Mouse (Mus musculus) kidney, embryonic 16.5 days (tissue): ENCODE results near the gene Cd300ld4. TPM values are rescaled to one million over a fixed set of nuclear protein-coding genes. Genes with fewer than 3 reads are reported as not detected.
"Not testable (repeated sequence)": the region's sequence is repeated elsewhere in the genome, so short reads cannot be mapped to it uniquely, and the experiment has no call there.

Experiments used
- ATAC-seq: fragments of 200-750 bp; cut with Nextera tagmentation; 2 replicates; pipeline ENCODE4 v1.8.0; 2017; ENCODE audit warnings: moderate TSS enrichment; ENCODE audit not compliant: low FRiP score, low TSS enrichment
- H3K27ac ChIP-seq: fragments of 300-500 bp; sonication (generic); 2 replicates; pipeline ENCODE4 v1.5.1; 2014; ENCODE audit warnings: low read length
- H3K27me3 ChIP-seq: fragments of 300-500 bp; sonication (generic); 2 replicates; pipeline ENCODE4 v1.6.1; 2014; ENCODE audit warnings: low read length, control low read depth, mixed read lengths; ENCODE audit not compliant: insufficient read depth
- H3K36me3 ChIP-seq: fragments of 300-500 bp; sonication (generic); 2 replicates; pipeline ENCODE4 v1.6.1; 2014; ENCODE audit warnings: low read length, control low read depth, mixed read lengths; ENCODE audit not compliant: insufficient read depth
- H3K4me1 ChIP-seq: fragments of 300-500 bp; sonication (generic); 2 replicates; pipeline ENCODE4 v1.6.1; 2014; ENCODE audit warnings: low read length, control low read depth, mixed read lengths; ENCODE audit not compliant: insufficient read depth
- H3K4me2 ChIP-seq: fragments of 300-500 bp; sonication (generic); replicated peaks from 2 replicates; pipeline ENCODE4 v1.6.1; 2014; ENCODE audit warnings: low read depth, low read length
- H3K4me3 ChIP-seq: fragments of 300-500 bp; sonication (generic); 2 replicates; pipeline ENCODE4 v1.5.1; 2014; ENCODE audit warnings: mild to moderate bottlenecking, low read length
- H3K9ac ChIP-seq: fragments of 300-500 bp; sonication (generic); replicated peaks from 2 replicates; pipeline ENCODE4 v1.6.1; 2014; ENCODE audit warnings: low read length
- H3K9me3 ChIP-seq: fragments of 300-500 bp; sonication (generic); 2 replicates; pipeline ENCODE4 v1.6.1; 2016; ENCODE audit warnings: low read length, control low read depth
- WGBS: fragments of 180-500 bp; shearing (Covaris S2); extraction: QIAGEN DNeasy Blood & Tissue Kit; methylation state at CpG from one replicate; pipeline ENCODE4 v1.1.7; 2014; 5-methylcytosine and 5-hydroxymethylcytosine counted together
- polyA plus RNA-seq: library from polyadenylated mRNA; unstranded; fragments of >200 nt; fragmentation: Nextera tagmentation; extraction: Ambion mirVana; gene quantifications from 2 replicates; pipeline ENCODE4 v1.2.1, GENCODE M21; 2015

The Cd300ld4 gene
- polyA plus RNA-seq = not detected in 2 replicates

- ATAC-seq, H3K4me2 ChIP-seq, H3K27me3 ChIP-seq, H3K9me3 ChIP-seq, H3K4me1 ChIP-seq, H3K4me3 ChIP-seq, H3K27ac ChIP-seq, H3K36me3 ChIP-seq, H3K9ac ChIP-seq: not testable (repeated sequence)
- no CpG with 5 or more reads among the region's 6 CpGs for WGBS
Measured at GRCm38 (mm10) chr11:115026912-115027311, at the start of gene Cd300ld4. TSS of gene Cd300ld4 (minus strand) at chr11:115027012.

- Histone ChIP-seq H3K4me1 (peaks cover 12% of the 10 kb centered on the region), H3K4me3 (no peak overlapping the region), H3K4me2 (no peak overlapping the region), H3K36me3 (no peaks in the 10 kb centered on the region), H3K27me3 (no peaks in the 10 kb centered on the region), H3K9me3 (no peaks in the 10 kb centered on the region), H3K9ac (no peak overlapping the region), H3K27ac (no peak overlapping the region)
- ATAC-seq = no peak
- 49% methylated on average over 5 of the region's 5 CpGs for WGBS
Measured at GRCm38 (mm10) chr11:115075859-115076258, 49.0 kb upstream of the Cd300ld4 start.

GRCm38 (mm10) chr11:115075407-115075806 is 48.6 kb upstream of the Cd300ld4 start:
- Histone ChIP-seq H3K4me3 (no peak overlapping the region), H3K4me1 (peaks cover 12% of the 10 kb centered on the region), H3K36me3 (no peaks in the 10 kb centered on the region), H3K27ac (no peak overlapping the region), H3K9ac (no peak overlapping the region), H3K4me2 (no peak overlapping the region), H3K9me3 (no peaks in the 10 kb centered on the region), H3K27me3 (no peaks in the 10 kb centered on the region)
- WGBS = 72% methylated on average over 7 of the region's 7 CpGs
- no peak for ATAC-seq

GRCm38 (mm10) chr11:115073002-115073401 is 46.2 kb upstream of the Cd300ld4 start:
- 72% methylated on average over 5 of the region's 5 CpGs for WGBS
- H3K27ac ChIP-seq = no peak overlapping the region

GRCm38 (mm10) chr11:115071631-115072294 is 45.0 kb upstream of the Cd300ld4 start:
- Histone ChIP-seq H3K9ac (no peak overlapping the region), H3K4me1 (peaks cover 12% of the 10 kb centered on the region), H3K9me3 (no peaks in the 10 kb centered on the region), H3K4me3 (peak overlapping the region; percentile 11; the same call in 1 of the 2 replicates), H3K36me3 (no peaks in the 10 kb centered on the region), H3K27ac (peak overlapping the region; percentile 67), H3K4me2 (peak overlapping the region; percentile 42), H3K27me3 (no peaks in the 10 kb centered on the region)
- peak; percentile 84 for ATAC-seq
- WGBS = 8% methylated on average over 13 of the region's 14 CpGs

More at GRCm38 (mm10) chr11:115073002-115073401, 46.2 kb upstream of the Cd300ld4 start:
- Histone ChIP-seq H3K9ac (no peak overlapping the region), H3K4me2 (no peak overlapping the region), H3K9me3 (no peaks in the 10 kb centered on the region), H3K36me3 (no peaks in the 10 kb centered on the region), H3K27me3 (no peaks in the 10 kb centered on the region), H3K4me3 (no peak overlapping the region), H3K4me1 (peaks cover 12% of the 10 kb centered on the region)
- ATAC-seq = no peak

- 9% methylated on average over 9 of the region's 9 CpGs for WGBS
- H3K27ac ChIP-seq = peak overlapping the region; percentile 67
- no peak overlapping the region for H3K9ac ChIP-seq
- H3K4me1 ChIP-seq = peaks cover 12% of the 10 kb centered on the region
- peak overlapping the region; percentile 11; the same call in 1 of the 2 replicates for H3K4me3 ChIP-seq
- ATAC-seq = no peak
- no peaks in the 10 kb centered on the region for H3K9me3 ChIP-seq
- H3K27me3 ChIP-seq = no peaks in the 10 kb centered on the region
- H3K36me3 ChIP-seq = no peaks in the 10 kb centered on the region
- H3K4me2 ChIP-seq = peak overlapping the region; percentile 42
Measured at GRCm38 (mm10) chr11:115071015-115071551, 44.3 kb upstream of the Cd300ld4 start.

- Histone ChIP-seq H3K36me3 (no peaks in the 10 kb centered on the region), H3K4me1 (peaks cover 7% of the 10 kb centered on the region), H3K4me3 (no peak overlapping the region), H3K9me3 (no peaks in the 10 kb centered on the region), H3K9ac (no peak overlapping the region), H3K27ac (no peak overlapping the region), H3K27me3 (no peaks in the 10 kb centered on the region), H3K4me2 (no peak overlapping the region)
- no peak for ATAC-seq
- 69% methylated on average over 6 of the region's 6 CpGs for WGBS
Measured at GRCm38 (mm10) chr11:115066768-115067167, 40.0 kb upstream of the Cd300ld4 start.

GRCm38 (mm10) chr11:115062077-115062476 is 35.3 kb upstream of the Cd300ld4 start, which contains the start of gene Cd300e:
TSS of gene Cd300e (minus strand) at chr11:115062177.
- no peak within 1 kb of the TSS for H3K4me3 ChIP-seq
- H3K27ac ChIP-seq = no peak within 1 kb of the TSS
- no peak within 1 kb of the TSS for H3K4me2 ChIP-seq
- H3K36me3 ChIP-seq = no peaks in the 10 kb centered on the region
- no peaks in the 10 kb centered on the region for H3K27me3 ChIP-seq
- ATAC-seq = no peak
- 22% methylated on average over 5 of the region's 5 CpGs for WGBS
- H3K4me1 ChIP-seq = no peaks in the 10 kb centered on the region
- no peaks in the 10 kb centered on the region for H3K9me3 ChIP-seq
- no peak within 1 kb of the TSS for H3K9ac ChIP-seq

- H3K4me2 ChIP-seq = no peak overlapping the region
- no peak overlapping the region for H3K4me3 ChIP-seq
- ATAC-seq = no peak
- no peak overlapping the region for H3K27ac ChIP-seq
- WGBS = 69% methylated on average over 2 of the region's 2 CpGs
- no peaks in the 10 kb centered on the region; the same call in 1 of the 2 replicates for H3K27me3 ChIP-seq
- H3K9ac ChIP-seq = no peak overlapping the region
- no peaks in the 10 kb centered on the region for H3K4me1 ChIP-seq
- H3K9me3 ChIP-seq = no peaks in the 10 kb centered on the region
- no peaks in the 10 kb centered on the region for H3K36me3 ChIP-seq
Measured at GRCm38 (mm10) chr11:115059797-115060196, 33.0 kb upstream of the Cd300ld4 start.

- Histone ChIP-seq H3K9me3 (no peaks in the 10 kb centered on the region), H3K4me2 (no peak overlapping the region), H3K4me3 (no peak overlapping the region), H3K27ac (no peak overlapping the region), H3K36me3 (no peaks in the 10 kb centered on the region), H3K9ac (no peak overlapping the region), H3K27me3 (no peaks in the 10 kb centered on the region; the same call in 1 of the 2 replicates), H3K4me1 (no peaks in the 10 kb centered on the region)
- ATAC-seq = no peak
- 71% methylated on average over 4 of the region's 4 CpGs for WGBS
Measured at GRCm38 (mm10) chr11:115058701-115059100, 31.9 kb upstream of the Cd300ld4 start.
